Mouse (Mus musculus): Measurements from ENCODE around the gene Nup205. TPM values are rescaled to one million over a fixed set of nuclear protein-coding genes. Genes with fewer than 3 reads are reported as not detected.

Gene Nup205
- total RNA-seq, 1 experiment from 2014 or later, result 65.5 TPM

DNA sequence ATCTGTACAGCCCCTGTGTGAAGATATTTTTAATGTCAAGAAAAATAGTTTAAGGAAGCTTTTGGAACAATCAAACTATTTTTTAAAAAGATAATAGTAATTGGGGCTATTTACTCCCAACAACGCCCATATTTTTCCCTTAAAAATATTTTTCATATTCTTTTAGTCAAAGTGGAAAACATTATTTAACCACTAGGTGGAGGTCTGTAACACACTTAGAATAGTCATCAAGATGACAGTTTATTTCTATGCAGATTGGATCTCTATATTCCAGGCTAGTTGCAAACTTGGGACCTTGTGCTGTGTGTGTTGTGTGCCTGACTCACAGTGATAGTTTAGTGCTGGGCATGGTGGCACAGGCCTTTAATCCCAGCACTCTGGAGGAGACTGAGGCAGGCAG is 52.2 kb downstream of the Nup205 start:
- ATAC-seq (replicated peaks in 1 of 2; ENCODE audit: insufficient read depth in 1 of 2, low FRiP score in 2 of 2, low TSS enrichment in 1 of 2, low read depth in 1 of 2, poor library complexity in 2 of 2, severe bottlenecking in 2 of 2), result no peak

- no peak for ATAC-seq (replicated peaks in 1 of 2; ENCODE audit: insufficient read depth in 1 of 2, low FRiP score in 2 of 2, low TSS enrichment in 1 of 2, low read depth in 1 of 2, poor library complexity in 2 of 2, severe bottlenecking in 2 of 2)
These were observed 59.0 kb downstream of the Nup205 start for GRCm38 (mm10) chr6:35236108-35236785.

- no peak for ATAC-seq (replicated peaks in 1 of 2; ENCODE audit: insufficient read depth in 1 of 2, low FRiP score in 2 of 2, low TSS enrichment in 1 of 2, low read depth in 1 of 2, poor library complexity in 2 of 2, severe bottlenecking in 2 of 2)
These were observed 66.0 kb downstream of the Nup205 start for GRCm38 (mm10) chr6:35243252-35243651.

- ATAC-seq (replicated peaks in 1 of 2; ENCODE audit: insufficient read depth in 1 of 2, low FRiP score in 2 of 2, low TSS enrichment in 1 of 2, low read depth in 1 of 2, poor library complexity in 2 of 2, severe bottlenecking in 2 of 2), result no peak
These were observed 66.8 kb downstream of the Nup205 start for GRCm38 (mm10) chr6:35243989-35244388.

- ATAC-seq (replicated peaks in 1 of 2; ENCODE audit: insufficient read depth in 1 of 2, low FRiP score in 2 of 2, low TSS enrichment in 1 of 2, low read depth in 1 of 2, poor library complexity in 2 of 2, severe bottlenecking in 2 of 2), result peak; percentile 49 to 65; a peak in 1 of 4 replicates
These were observed 67.9 kb downstream of the Nup205 start for GRCm38 (mm10) chr6:35245086-35245485.

DNA sequence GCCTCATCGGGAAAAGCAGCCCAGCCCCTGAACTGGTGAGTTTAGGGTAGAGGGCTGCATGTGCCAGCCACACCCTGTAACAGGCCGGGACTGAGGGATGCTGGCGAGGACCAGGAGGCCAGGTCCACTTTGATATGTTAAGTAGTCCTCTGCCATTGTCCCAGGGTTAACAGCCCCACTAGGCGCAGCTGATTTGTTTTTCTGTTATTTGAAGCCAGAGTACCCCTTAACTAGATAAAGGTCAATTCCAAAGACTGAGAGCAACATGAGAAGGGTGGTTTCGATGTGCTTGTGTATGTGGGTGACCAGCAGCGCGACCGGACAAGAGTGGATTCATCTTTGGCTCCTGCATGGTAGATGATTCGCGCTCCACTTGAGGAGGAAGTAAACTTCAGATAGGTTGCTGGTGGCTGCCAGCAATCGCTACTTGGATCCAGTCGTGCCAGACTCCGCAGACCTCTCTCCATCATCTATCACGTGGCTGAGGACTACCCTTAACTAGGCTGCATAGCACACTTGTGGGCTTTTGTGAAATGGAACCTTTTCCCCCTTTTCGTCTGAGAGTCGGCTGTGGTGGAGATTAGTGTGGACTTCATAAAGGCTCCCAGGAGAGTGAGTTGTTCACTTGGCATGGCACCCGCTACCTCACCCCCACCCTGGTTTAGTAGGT is 74.7 kb downstream of the Nup205 start:
- ATAC-seq (replicated peaks in 1 of 2; ENCODE audit: insufficient read depth in 1 of 2, low FRiP score in 2 of 2, low TSS enrichment in 1 of 2, low read depth in 1 of 2, poor library complexity in 2 of 2, severe bottlenecking in 2 of 2), result no peak

DNA sequence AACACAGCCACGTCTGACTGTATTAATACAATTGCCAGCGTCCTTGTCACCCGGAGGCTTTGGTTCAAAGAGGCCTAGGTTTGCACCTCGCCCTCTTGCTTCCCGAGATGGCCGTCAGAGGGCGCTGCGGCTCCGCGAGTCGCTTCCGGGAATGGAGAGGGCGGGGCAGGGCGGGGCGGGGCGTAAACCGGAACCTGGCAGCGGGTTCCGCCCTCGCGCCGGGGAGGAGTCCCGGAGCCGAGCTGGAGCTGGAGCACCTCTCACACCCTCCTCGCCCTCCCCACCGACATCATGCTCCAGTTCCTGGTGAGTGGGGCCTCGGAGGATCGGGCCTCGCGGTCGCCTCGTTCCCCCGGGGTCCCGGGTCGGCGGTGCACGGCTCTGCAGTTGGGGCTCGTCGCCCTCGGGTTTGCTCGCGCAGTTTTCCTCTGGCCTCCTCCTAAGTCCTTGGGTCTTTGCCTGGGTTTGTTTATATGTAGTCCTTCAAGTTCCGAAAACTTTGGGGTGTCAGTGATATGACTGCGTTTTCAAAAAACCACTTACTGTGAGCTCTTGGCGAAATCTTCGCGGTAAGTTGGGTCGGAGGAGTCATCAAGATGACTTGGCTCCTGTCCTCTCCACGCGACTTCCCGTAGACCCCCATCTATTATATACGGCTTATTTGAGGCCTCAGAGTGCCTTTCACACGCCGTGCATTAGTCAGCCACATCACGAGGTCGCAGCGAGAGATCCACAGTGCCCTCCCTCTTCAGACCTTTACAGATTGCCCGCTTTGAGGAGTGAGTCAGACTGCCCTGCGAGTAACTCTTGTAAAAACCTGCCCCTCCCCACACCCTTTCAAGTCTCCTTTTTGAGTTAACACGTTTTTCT is 75.5 kb downstream of the Nup205 start:
- ATAC-seq (replicated peaks in 1 of 2; ENCODE audit: insufficient read depth in 1 of 2, low FRiP score in 2 of 2, low TSS enrichment in 1 of 2, low read depth in 1 of 2, poor library complexity in 2 of 2, severe bottlenecking in 2 of 2), result peak; percentile 54 to 80

GRCm38 (mm10) chr6:35253474-35253873 is 76.3 kb downstream of the Nup205 start:
- ATAC-seq (replicated peaks in 1 of 2; ENCODE audit: insufficient read depth in 1 of 2, low FRiP score in 2 of 2, low TSS enrichment in 1 of 2, low read depth in 1 of 2, poor library complexity in 2 of 2, severe bottlenecking in 2 of 2), result no peak

- no peak; a peak in 1 of 4 replicates for ATAC-seq (replicated peaks in 1 of 2; ENCODE audit: insufficient read depth in 1 of 2, low FRiP score in 2 of 2, low TSS enrichment in 1 of 2, low read depth in 1 of 2, poor library complexity in 2 of 2, severe bottlenecking in 2 of 2)
These were observed 77.1 kb downstream of the Nup205 start for GRCm38 (mm10) chr6:35254136-35254904.

GRCm38 (mm10) chr6:35255017-35255416 is 77.8 kb downstream of the Nup205 start:
- no peak for ATAC-seq (replicated peaks in 1 of 2; ENCODE audit: insufficient read depth in 1 of 2, low FRiP score in 2 of 2, low TSS enrichment in 1 of 2, low read depth in 1 of 2, poor library complexity in 2 of 2, severe bottlenecking in 2 of 2)

DNA sequence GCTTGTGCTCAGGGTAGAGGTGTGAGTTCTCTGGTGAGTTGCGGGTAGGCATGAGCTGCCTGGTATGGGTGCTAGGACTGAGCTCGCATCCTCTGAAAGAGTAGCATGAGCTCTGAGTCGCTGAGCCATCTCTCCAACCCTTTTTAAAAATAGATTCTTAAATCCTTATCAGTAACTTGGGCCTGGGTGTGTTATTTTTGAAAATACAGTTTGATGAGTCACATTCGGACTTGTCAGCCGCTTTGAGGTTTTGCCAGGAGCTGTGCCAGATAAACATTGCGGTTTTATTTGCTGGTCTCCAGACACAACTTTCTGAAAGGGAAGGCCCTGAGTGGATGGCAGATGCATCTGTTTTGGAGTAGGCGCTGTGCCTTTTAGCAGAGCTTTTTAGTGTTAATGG is 79.5 kb downstream of the Nup205 start:
- ATAC-seq (replicated peaks in 1 of 2; ENCODE audit: insufficient read depth in 1 of 2, low FRiP score in 2 of 2, low TSS enrichment in 1 of 2, low read depth in 1 of 2, poor library complexity in 2 of 2, severe bottlenecking in 2 of 2), result peak; percentile 46 to 47; a peak in 3 of 4 replicates

- ATAC-seq (replicated peaks in 1 of 2; ENCODE audit: insufficient read depth in 1 of 2, low FRiP score in 2 of 2, low TSS enrichment in 1 of 2, low read depth in 1 of 2, poor library complexity in 2 of 2, severe bottlenecking in 2 of 2), result no peak
These were observed 80.5 kb downstream of the Nup205 start for GRCm38 (mm10) chr6:35257626-35258190.

GRCm38 (mm10) chr6:35258922-35259321 is 81.7 kb downstream of the Nup205 start:
- no peak for ATAC-seq (replicated peaks in 1 of 2; ENCODE audit: insufficient read depth in 1 of 2, low FRiP score in 2 of 2, low TSS enrichment in 1 of 2, low read depth in 1 of 2, poor library complexity in 2 of 2, severe bottlenecking in 2 of 2)

- no peak for ATAC-seq (replicated peaks in 1 of 2; ENCODE audit: insufficient read depth in 1 of 2, low FRiP score in 2 of 2, low TSS enrichment in 1 of 2, low read depth in 1 of 2, poor library complexity in 2 of 2, severe bottlenecking in 2 of 2)
These were observed 82.3 kb downstream of the Nup205 start for GRCm38 (mm10) chr6:35259526-35259925.

DNA sequence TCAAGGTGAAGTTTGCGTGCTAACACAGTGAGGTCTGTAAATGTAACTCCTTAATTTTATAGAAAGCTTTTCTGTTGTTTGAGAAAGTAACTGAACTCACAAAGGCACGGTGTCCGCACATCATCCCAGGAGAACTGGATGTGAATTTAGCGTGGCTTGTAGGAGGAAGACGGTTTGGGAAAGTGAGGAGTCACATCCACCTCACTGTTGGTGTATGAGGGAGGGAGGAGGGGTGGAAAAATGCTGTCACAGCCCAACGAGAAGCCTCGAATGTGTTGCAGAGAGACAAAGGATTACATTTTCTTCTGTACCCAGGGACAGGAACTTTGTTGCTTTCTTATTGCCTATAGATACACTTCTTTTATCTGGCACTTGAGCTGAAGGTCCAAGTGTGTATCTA is 83.3 kb downstream of the Nup205 start:
- no peak for ATAC-seq (replicated peaks in 1 of 2; ENCODE audit: insufficient read depth in 1 of 2, low FRiP score in 2 of 2, low TSS enrichment in 1 of 2, low read depth in 1 of 2, poor library complexity in 2 of 2, severe bottlenecking in 2 of 2)

GRCm38 (mm10) chr6:35265580-35266278 is 88.5 kb downstream of the Nup205 start:
- ATAC-seq (replicated peaks in 1 of 2; ENCODE audit: insufficient read depth in 1 of 2, low FRiP score in 2 of 2, low TSS enrichment in 1 of 2, low read depth in 1 of 2, poor library complexity in 2 of 2, severe bottlenecking in 2 of 2), result no peak

DNA sequence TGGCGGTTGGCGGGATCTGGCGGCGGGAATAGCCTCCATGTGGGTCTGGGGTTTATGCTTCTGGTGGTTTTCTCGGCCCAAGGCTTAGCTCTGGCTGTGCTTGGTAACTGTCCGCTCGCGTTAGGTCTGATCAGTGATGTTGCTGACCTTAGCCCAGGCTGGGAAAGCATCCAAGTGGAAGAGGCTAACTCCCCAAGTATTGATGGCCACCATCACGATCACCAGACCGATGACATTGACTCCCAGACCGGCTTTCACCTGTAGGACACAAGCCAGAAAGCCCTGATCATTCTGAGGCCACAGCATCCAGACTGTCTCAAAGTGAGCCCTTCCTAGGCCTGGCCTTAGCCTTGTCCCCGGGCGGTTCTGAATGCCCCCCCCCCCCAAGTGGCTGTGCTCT is 91.5 kb downstream of the Nup205 start:
- ATAC-seq (replicated peaks in 1 of 2; ENCODE audit: insufficient read depth in 1 of 2, low FRiP score in 2 of 2, low TSS enrichment in 1 of 2, low read depth in 1 of 2, poor library complexity in 2 of 2, severe bottlenecking in 2 of 2), result no peak

Measured in hematopoietic stem cell, adult 5-6 weeks (primary cell).